Mouse (Mus musculus): ENCODE measurements around the gene Adcy5.

Adcy5 gene

DNA sequence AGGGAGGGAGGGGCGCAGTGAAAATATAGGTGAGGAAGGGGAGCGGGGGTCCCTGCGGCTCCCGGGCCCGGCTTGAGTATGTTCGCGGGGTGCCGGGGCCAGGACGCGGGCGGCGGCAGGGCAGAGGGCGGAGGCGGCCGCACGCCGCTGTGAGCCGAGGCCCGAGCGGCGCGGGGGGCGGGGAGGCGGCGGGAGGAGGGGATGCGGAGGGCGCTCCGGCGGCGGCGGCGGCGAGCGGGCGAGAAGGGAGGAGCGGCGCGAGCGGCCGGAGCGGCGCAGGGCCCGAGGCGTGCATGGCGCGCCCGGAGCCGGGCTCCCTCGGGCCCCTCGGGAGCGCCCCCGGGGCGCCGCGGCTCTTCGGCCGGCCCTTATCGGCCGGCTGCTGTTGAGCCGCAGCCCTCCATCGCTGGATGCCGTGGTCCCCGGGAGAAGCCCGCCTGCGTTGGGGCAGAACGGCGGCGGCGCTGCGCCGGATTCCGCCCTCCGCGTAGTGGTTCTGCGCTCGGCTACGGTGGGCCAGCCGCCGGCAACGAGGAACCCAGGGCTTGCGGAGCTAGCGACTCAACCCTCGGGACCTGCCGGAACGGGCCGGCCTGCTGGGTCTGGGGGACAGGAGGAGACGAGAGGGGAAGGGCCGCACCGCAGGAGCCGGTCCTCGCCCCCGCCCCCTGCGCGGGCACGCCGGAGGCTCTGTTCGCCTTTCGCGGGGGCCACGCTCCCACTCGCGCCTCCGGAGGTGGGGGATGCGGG lies at the start of gene Adcy5:
Adcy5 (plus strand) TSS at position 237 of the 750 bp plus-strand sequence.
- peak in 1 of 2 experiments; percentile 13 for DNase-seq (ENCODE audit: low spot score in 2 of 2)

DNA sequence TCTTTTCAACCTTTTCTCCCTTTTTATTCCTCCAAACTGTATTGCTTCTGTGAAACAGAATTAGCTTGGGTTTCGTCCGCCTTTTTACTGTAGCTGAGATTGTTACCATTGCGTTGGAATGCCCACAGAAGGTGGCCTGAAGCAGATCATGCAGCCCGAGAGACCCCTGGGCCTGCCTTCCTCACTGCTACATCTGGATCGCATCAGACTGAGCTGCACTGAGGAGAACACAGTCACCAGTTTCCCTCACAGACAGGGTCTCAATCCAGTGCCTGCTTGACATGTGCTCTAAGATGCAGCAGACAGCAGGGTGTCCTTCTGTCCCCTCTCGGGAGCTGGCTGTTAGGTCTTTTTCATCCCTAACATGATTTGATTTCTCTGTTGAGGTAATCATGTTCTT lies 46.7 kb upstream of the Adcy5 start:
- DNase-seq (ENCODE audit: low spot score in 2 of 2), result no peak

DNA sequence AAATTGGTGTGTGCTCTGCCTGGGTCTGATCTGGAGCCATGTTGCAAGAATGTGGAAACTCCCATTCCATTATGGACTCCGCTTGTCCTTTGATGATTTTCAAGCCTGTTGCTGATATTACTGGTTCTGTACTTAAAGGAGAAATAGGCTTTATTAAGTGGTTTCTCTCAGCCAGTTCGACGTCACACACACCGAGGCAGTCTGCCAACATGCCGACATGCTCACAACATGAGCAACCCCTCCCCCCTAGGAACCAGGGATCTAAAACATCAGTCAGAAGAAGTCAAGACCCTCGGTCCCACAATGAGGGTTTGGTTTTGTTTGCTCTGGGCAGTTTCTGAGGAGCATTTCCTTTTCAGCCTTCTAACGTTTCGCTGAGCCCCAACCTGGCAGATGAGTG lies 45.5 kb upstream of the Adcy5 start:
- no peak for DNase-seq (ENCODE audit: low spot score in 2 of 2)

DNA sequence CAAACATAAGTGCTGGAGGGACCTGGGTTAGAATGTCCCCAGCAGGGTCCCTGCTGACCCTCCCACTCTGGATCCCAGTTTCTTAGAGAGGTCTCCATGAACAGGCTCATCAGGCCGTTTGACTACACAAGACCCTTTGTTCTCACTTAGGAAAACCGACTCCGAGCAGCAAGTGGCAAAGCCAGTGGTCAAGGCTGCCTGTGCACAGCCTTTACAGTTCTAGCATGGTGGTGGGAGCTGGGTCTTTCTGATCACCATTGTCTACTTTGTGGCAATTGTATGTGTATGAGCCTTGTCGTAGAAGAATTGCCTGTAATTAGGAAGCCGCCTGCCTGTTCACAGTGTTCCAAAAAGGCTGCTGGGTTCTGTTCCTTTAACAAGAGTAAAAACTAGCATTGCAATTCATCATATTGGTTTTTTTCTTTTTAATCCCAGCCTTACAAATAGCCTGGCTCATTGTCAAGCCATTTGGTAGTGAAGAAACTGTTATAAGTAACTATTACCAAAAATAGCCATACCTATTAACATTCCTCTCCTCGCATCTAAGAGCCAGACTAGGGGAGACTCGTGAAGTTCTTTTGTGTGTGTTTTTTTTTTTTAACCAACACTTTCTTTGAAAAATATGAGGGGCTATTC lies 44.9 kb upstream of the Adcy5 start:
- no peak for DNase-seq (ENCODE audit: low spot score in 2 of 2)

DNA sequence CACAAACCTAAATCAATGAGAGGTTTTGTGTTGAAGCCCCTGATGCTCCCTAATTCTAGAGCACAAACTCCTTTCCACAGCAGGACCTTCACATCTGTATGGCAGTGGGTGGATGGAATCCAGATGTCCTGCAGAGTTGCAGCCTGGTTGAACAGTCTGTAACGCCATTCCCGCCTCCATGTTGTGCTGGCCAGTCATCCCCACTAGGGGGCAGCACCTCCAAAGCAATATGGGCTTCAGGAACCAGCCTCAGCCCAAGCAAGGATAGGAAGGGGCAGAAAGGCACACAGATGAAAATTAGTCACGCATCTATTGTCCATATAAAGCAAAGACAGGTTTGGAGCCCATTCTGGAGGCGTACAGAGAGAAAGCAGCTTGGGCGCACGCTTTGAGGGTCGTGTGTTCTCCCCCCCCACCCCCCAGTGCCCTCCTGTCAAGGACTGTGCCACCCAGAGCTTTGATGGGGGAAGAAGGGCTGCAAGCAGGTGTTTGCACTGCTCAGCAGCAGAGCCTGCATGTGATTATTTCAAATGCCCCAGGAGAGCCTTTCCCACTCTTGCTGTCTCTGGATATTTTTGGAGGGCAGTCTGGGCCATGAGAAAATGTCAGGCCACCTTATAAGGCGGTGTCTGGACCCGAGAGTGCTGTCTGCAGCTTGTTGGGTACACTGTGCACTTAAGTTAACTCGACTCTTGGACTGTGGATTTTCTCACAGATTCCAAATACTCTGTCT lies 44.1 kb upstream of the Adcy5 start:
- peak; percentile 74 to 80 for DNase-seq (ENCODE audit: low spot score in 2 of 2)

DNA sequence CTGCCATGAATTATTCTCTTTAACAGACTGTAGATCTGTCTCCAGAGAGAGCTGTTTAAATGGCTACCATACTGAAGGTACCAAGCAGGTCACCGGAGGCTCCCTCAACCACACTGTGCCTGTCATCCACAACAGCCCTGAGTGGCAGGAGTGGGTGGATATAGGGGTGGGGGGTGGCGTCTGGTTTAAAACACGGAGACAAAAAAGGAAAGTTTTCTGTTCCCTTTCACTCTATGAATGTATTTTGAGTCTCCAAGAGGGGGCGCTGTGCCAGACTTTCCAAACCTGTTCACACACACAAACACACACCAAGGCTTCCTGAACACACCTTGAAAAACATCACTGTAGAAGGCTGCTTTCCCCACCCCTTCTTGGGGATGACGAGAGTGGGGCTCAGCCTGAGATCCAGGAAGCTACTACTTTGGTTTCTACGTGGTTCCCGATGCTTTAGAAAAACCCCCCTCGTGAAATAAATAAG lies 43.5 kb upstream of the Adcy5 start:
- no peak for DNase-seq (ENCODE audit: low spot score in 2 of 2)

DNA sequence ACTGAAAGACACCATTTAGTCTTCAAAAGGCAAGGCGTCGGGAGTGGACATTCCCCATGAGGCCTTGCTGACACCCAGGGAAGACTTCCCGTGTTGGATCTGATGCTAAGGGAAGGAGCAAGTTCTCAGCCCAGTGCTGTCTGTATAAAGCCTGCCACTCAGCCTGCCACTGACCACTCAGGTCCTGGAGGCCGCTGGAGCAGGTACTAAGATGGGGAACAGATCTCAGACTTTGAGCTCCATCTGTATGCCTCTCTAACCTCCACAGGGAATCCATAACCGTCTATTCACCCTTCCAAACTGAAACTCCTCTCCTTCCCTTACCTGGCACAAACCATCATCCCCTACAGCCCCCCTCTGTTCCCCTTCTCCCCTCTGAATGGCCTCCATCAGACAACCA lies 41.2 kb upstream of the Adcy5 start:
- no peak for DNase-seq (ENCODE audit: low spot score in 2 of 2)

DNA sequence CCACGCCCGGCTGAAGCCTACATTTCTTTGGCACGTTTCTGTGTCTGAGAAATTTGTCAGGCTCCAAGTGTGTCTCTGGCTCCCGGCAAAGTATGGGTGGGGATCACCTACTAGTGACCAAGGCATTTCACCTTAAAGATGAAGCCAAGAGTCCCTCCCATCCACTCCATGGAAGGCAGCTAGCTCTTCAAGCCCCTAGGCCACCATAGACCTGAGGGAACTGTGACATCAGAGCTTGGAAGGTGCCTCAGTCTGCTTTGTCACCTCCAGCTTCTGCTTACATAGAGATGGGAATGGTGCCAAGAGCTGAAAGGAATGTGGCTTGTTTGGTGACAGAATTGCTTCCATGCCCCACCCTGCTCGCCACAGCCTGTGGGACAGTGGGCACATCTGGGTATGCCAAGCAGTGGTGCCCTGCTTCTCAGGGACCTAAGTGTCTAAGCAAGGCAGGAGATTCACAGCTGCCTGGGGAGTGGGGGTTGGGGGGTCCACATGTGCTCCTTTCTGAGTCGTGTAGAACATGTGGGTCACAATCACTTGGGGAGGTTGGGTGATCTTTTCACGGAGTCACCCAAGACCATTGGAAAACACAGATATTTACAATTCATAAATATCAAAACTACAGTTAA lies 38.2 kb upstream of the Adcy5 start:
- DNase-seq (ENCODE audit: low spot score in 2 of 2), result no peak

DNA sequence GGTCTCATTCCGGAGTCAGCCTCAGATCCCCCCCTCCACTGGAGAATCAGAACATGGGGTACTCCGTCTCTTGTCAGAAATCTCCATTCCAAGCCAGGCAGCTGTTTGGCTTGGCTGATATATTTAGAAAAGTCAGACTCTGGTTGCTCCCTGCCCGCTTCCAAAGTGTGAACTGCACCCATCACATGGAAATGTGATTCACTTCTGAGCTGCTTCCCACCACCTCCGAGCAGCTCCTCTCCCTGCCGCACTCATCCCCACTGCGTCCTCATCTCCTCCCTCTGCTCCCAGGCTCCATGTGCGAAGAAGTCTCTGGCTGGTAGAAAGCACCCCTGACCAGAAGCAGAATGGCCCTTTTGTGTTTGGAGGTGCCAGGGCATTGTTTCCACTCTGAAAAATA lies 37.2 kb upstream of the Adcy5 start:
- DNase-seq (ENCODE audit: low spot score in 2 of 2), result no peak

DNA sequence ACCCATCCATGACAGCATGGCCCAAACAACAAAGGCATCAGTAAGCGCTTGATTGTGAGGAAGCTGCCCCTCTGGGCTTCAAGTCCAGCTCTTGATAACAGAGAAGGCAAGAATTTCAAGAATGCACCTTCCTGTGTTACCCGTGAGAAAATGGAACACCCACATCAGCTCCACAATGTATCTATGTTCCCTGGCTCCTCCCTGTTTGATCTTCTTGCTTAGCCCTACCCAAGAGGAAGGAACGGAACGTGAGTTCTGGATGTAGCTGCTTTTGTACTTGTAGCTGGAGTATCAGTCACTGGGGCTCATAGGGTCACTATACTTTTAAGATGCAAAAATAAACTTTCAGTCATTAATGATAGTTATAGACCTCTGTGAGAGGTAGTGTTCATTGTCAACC lies 34.1 kb upstream of the Adcy5 start:
- no peak for DNase-seq (ENCODE audit: low spot score in 2 of 2)

DNA sequence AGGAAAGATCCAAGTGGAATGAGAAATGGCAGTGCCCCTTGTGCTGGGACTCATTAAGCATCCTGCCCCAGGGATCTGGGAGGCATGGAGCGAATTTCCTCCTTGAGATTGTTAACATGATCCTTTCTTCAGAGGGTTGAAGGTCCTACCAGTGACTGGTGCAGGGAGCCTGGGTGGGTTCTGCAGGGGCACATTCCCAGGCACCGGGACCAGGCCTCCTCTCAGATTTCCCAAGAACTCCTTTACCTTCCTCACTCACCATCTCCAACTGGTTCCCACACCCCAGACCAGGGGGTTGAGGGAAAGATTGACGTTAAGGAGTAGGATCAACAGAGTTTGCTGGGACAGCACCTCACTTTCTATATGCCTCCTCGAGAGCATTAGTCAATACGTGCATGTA lies 27.4 kb upstream of the Adcy5 start:
- DNase-seq (ENCODE audit: low spot score in 2 of 2), result no peak

DNA sequence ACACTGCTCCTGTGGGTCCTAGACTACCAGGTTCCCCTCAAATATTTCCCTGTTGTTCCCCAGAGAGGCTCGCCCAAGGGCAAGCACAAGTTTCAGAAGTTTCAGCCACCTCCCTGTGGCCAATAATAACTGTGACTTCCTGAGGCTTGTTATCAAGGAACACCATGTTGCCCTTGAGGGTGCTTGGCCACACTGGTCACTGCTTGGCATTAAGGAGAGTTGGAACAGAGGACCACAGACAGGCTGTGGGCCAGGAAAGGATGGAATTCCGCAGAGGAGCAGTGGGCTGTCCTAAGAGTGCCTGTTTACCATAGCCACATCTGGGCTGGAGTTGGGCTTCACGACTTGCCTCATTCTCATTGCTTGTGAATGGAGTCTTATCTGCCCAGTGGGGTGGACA lies 24.5 kb upstream of the Adcy5 start:
- DNase-seq (ENCODE audit: low spot score in 2 of 2), result no peak

DNA sequence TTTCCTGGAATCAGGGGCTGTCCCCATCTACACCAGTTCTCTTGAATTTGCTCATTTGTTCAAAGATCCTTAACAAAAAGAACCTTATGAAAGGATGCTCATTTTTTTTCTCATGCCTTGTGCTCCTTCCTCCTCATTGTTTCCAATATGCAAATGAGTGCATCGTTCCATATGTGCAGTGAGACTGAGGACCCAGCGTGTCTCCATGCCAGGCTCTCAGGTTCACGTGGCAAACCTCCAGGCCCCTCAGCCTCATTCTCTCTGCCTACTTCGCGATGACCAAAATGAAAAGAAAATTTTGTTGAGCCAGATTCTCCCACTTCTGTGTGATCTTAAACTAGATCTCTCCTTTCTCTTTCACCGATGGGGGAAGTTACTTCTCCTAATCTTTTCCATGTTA lies 15.3 kb upstream of the Adcy5 start:
- no peak for DNase-seq (ENCODE audit: low spot score in 2 of 2)

DNA sequence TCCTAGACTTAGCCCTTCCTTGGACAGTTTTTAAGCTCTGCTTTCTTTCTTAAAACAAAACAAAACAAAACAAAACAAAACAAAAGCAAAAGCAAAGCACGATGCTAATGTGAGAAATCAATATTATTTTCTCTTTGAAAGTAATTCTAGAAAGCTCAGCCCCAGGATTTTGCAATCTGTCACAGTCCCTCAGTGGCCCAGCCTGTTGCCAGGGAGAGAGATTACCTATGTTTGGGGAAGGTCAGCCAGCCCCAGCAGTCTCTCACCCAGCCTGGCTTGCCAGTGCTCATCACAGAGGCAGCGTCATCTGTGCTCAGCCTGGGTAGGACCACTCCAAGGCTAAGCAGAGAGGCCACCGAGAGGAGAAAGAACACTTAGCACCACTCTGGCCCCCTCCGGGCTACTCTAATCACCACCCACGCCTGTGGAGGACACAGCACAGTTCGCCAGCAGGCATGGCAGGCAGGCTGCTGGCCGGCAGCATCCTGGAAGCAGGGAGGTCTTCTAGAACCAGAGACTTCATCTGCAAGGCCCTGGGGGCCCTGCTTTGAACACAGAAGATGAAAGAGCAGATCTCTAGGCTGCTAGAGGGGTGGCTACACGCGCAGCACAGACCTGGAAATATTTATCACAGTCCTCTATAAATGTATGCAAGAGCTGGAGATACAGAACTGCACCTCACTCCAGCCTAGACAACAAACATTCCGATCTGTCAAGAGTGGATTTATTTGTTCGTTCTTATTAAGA lies 14.6 kb upstream of the Adcy5 start:
- DNase-seq (ENCODE audit: low spot score in 2 of 2), result no peak

DNA sequence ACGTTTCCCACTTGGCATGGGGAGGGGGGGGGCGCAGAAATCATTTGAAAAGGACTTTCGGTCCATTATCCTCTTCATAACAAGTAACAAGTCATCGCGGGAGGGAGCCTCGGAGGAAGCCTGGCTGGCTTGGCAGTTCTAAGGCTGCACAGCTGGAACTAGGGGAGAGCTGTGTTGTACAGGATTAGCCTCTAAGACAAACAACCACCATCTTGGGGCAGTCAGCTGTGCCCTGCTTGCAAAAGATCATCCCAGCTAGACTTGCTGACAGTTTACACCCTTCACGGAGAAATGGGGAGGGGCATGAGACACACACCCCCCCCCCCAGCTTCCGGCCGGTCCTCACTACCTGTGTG lies 14.1 kb upstream of the Adcy5 start:
- no peak for DNase-seq (ENCODE audit: low spot score in 2 of 2)

DNA sequence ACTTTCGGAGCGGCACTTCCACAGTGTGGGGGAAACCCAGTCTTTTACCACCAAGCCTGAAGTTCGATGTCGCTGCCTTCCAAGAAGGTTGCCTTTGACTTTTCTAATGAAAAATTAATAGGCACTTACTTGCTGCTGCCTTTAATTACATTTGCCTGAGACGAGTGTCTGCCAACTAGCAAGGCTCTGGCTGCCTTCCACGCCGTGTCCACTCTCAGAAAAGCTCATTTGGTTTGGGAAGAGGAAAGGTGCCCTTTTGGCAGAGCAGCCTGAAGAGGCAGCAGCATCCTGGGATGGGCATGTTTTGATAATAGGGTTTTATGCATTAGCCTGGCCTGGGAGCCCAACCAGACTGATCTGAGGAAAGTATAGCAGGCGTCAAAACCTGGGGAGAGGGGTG lies 12.8 kb upstream of the Adcy5 start:
- no peak for DNase-seq (ENCODE audit: low spot score in 2 of 2)

DNA sequence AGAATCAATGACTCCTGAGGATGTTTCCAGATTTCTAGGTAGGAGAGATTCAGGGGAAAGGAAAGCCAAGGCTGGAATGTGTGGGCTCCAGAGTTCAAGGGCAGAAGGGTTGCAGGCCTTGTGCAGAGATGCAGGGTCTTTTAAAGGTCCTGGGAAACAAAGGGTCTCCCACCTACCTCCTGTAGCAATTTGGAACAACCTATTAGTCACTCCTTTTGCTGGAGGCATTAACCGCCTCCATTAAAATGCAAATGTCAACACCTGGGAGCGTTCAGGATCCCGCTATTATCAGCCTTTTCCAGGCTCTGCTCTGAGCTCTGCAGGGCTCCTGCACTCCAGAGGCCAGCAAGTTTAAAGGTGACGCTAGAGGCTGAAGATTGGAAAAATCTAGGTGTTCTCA lies 8.5 kb upstream of the Adcy5 start:
- no peak for DNase-seq (ENCODE audit: low spot score in 2 of 2)

DNA sequence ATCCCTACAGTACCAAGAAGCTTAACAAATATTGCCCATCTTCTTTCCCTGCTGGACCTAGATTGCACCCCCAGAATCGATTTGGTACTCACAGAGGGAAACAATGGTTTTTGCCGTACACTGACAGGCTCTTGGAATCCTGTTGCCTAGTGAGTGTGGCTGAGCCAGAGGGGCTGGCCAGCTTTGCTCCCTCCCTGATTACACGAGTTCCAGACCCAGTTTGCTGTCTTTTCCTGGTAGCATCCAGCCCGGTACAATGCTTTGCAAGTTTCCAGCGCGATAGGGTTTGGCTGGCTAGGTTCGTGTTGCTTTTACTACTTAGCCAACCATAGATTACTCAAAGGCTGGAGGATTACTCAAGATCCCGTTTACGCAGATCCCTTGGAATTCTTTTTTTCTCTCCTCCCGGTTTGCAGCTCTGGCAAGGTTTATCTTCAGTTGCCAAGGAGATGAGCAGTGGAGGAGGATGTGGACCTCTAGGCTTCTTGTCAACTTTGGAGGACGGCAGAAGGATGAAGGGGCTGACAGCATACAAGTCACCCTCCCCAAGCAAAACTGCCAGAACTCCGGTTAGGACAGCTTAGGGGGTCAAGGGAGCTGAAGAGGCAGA lies 1.4 kb upstream of the Adcy5 start:
- peak in 1 of 2 experiments; percentile 11 for DNase-seq (ENCODE audit: low spot score in 2 of 2)

DNA sequence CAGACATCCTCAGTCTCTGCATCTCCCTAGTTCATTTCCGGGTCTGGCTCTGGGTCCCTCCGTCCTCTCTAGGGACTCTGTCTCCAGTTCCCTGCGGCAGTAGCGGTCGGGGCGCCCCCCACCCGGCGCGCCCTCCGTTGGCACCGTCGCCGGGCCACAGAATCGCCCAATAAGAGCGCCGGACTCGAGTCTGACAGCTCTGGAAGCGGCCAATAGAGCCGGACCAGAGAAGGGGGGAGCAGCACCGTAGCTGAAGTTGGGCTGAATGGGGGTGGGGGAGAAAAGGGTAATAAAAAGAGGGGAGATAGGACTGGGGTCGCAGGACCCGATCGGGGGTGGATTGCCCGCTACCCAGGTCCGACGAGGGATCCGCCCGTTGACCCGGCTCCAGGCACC lies 434 bp upstream of the Adcy5 start:
- peak in 1 of 2 experiments; percentile 9 for DNase-seq (ENCODE audit: low spot score in 2 of 2)

DNA sequence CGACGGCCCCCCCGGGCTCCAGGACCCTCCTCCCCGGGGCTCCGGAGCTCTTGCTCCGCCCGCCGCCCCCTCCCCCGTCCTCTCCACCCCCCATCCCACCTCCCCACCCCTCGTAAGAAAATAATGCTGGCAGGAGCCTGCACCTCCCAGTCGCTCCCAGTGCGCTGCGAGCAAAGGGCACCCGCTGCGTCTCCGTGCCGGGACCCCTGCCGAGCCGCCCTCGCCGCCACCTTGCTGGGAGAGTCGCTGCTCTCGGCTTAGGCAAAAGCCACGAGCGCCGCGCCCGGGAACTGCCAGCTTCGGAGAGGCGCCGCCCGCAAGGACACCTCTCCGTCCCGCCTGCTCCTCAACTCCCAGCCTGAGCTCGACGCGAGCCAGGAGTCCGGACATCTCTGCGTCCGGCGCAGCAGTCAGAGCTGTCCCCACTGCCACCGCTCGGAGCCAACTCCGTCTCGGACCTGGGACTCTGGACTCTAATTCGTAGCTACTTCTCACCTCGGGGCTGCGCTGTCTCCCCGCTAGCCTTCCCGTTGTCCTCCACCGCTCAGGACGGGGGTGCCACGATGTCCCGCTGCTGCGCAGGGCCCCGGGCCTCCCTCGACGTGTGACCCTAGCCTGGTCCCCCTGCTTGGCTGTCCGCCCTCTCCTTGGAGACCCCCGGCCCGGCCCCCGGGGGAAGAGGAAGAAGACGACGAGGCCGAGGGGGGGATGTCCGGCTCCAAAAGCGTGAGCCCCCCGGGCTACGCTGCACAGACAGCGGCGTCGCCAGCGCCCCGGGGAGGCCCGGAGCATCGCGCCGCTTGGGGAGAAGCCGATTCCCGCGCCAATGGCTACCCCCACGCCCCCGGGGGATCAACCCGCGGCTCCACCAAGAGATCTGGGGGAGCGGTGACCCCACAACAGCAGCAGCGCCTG lies 971 bp downstream of the Adcy5 start:
- peak; percentile 14 to 42 for DNase-seq (ENCODE audit: low spot score in 2 of 2)
